Mouse (Mus musculus): ENCODE results near the gene Tctex1d1. TPM values are rescaled to one million over a fixed set of nuclear protein-coding genes. Genes with fewer than 3 reads are reported as not detected.

Gene Tctex1d1
- total and polyA plus RNA-seq, 2 experiments from 2014 or later = 1.3 to 2.3 TPM

GRCm38 (mm10) chr4:102955294-102955956 lies 23.0 kb upstream of the Tctex1d1 start:
- no peak overlapping the region for H3K4me3 ChIP-seq (ENCODE audit: low read depth, low read length)
- WGBS = 73% methylated on average over 17 of the region's 17 CpGs

GRCm38 (mm10) chr4:102959409-102959808 lies 19.0 kb upstream of the Tctex1d1 start:
- DNase-seq = no peak
- H3K4me2 ChIP-seq (ENCODE audit: low read depth) = no peak overlapping the region
- no peak for TF ChIP-seq CTCF (IDR thresholded peaks at IDR 0.05; ENCODE audit: low read depth)
- no peak overlapping the region for H3K27ac ChIP-seq (ENCODE audit: low read depth, low read length)
- H3K9me3 ChIP-seq (ENCODE audit: low read length) = no peaks in the 10 kb centered on the region
- H3K27me3 ChIP-seq (ENCODE audit: insufficient read depth, low read length) = no peaks in the 10 kb centered on the region
- no peak overlapping the region for H3K9ac ChIP-seq
- no peak overlapping the region for H3K4me3 ChIP-seq (ENCODE audit: low read depth, low read length)
- no peaks in the 10 kb centered on the region for H3K4me1 ChIP-seq (ENCODE audit: insufficient read depth)
- no peak for ATAC-seq
- peaks cover 18% of the 10 kb centered on the region for H3K36me3 ChIP-seq (ENCODE audit: insufficient read depth)
- WGBS = 82% methylated on average over 5 of the region's 5 CpGs

More at GRCm38 (mm10) chr4:102955294-102955956, 23.0 kb upstream of the Tctex1d1 start:
- Histone ChIP-seq H3K4me1 (ENCODE audit: insufficient read depth) (no peaks in the 10 kb centered on the region), H3K4me2 (ENCODE audit: low read depth) (no peak overlapping the region), H3K9ac (no peak overlapping the region), H3K36me3 (ENCODE audit: insufficient read depth) (peaks cover 5% of the 10 kb centered on the region; the same call in 1 of the 2 replicates), H3K9me3 (ENCODE audit: low read length) (no peaks in the 10 kb centered on the region), H3K27ac (ENCODE audit: low read depth, low read length) (no peak overlapping the region), H3K27me3 (ENCODE audit: insufficient read depth, low read length) (no peaks in the 10 kb centered on the region)
- TF ChIP-seq CTCF (IDR thresholded peaks at IDR 0.05; ENCODE audit: low read depth) = no peak
- DNase-seq (no peak), ATAC-seq (no peak)

- WGBS = 78% methylated on average over 3 of the region's 3 CpGs
- H3K4me3 ChIP-seq (ENCODE audit: low read depth, low read length) = no peak overlapping the region
- H3K27me3 ChIP-seq (ENCODE audit: insufficient read depth, low read length) = no peaks in the 10 kb centered on the region
- H3K36me3 ChIP-seq (ENCODE audit: insufficient read depth) = peaks cover 35% of the 10 kb centered on the region
- H3K4me2 ChIP-seq (ENCODE audit: low read depth) = no peak overlapping the region
- no peaks in the 10 kb centered on the region for H3K9me3 ChIP-seq (ENCODE audit: low read length)
- ATAC-seq (no peak), DNase-seq (no peak)
- no peaks in the 10 kb centered on the region for H3K4me1 ChIP-seq (ENCODE audit: insufficient read depth)
- H3K9ac ChIP-seq = no peak overlapping the region
- no peak for TF ChIP-seq CTCF (IDR thresholded peaks at IDR 0.05; ENCODE audit: low read depth)
- no peak overlapping the region for H3K27ac ChIP-seq (ENCODE audit: low read depth, low read length)
These were observed 14.2 kb upstream of the Tctex1d1 start for GRCm38 (mm10) chr4:102964174-102964573.

- no peak for TF ChIP-seq CTCF (IDR thresholded peaks at IDR 0.05; ENCODE audit: low read depth)
- no peak for DNase-seq
- Histone ChIP-seq H3K36me3 (ENCODE audit: insufficient read depth) (peaks cover 37% of the 10 kb centered on the region), H3K4me1 (ENCODE audit: insufficient read depth) (no peaks in the 10 kb centered on the region), H3K9ac (no peak overlapping the region), H3K9me3 (ENCODE audit: low read length) (no peaks in the 10 kb centered on the region), H3K4me2 (ENCODE audit: low read depth) (no peak overlapping the region), H3K27me3 (ENCODE audit: insufficient read depth, low read length) (no peaks in the 10 kb centered on the region), H3K27ac (ENCODE audit: low read depth, low read length) (no peak overlapping the region), H3K4me3 (ENCODE audit: low read depth, low read length) (no peak overlapping the region)
- WGBS = 83% methylated on average over 15 of the region's 15 CpGs
- no peak for ATAC-seq
These were observed 10.6 kb upstream of the Tctex1d1 start for GRCm38 (mm10) chr4:102967811-102968210.

- no peak for TF ChIP-seq CTCF (IDR thresholded peaks at IDR 0.05; ENCODE audit: low read depth)
- H3K4me3 ChIP-seq (ENCODE audit: low read depth, low read length) = no peak overlapping the region
- no peak overlapping the region for H3K9ac ChIP-seq
- no peak for DNase-seq
- H3K27me3 ChIP-seq (ENCODE audit: insufficient read depth, low read length) = no peaks in the 10 kb centered on the region
- peaks cover 27% of the 10 kb centered on the region for H3K36me3 ChIP-seq (ENCODE audit: insufficient read depth)
- no peak for ATAC-seq
- no peak overlapping the region for H3K27ac ChIP-seq (ENCODE audit: low read depth, low read length)
- no peak overlapping the region for H3K4me2 ChIP-seq (ENCODE audit: low read depth)
- 92% methylated on average over 5 of the region's 5 CpGs for WGBS
- no peaks in the 10 kb centered on the region for H3K4me1 ChIP-seq (ENCODE audit: insufficient read depth)
- H3K9me3 ChIP-seq (ENCODE audit: low read length) = no peaks in the 10 kb centered on the region
These were observed 8.8 kb upstream of the Tctex1d1 start for GRCm38 (mm10) chr4:102969599-102969998.

GRCm38 (mm10) chr4:102971159-102971558 lies 7.2 kb upstream of the Tctex1d1 start:
- H3K27ac ChIP-seq (ENCODE audit: low read depth, low read length) = no peak overlapping the region
- no peak for TF ChIP-seq CTCF (IDR thresholded peaks at IDR 0.05; ENCODE audit: low read depth)
- 78% methylated on average over 5 of the region's 5 CpGs for WGBS
- H3K4me2 ChIP-seq (ENCODE audit: low read depth) = no peak overlapping the region
- H3K9ac ChIP-seq = no peak overlapping the region
- DNase-seq (no peak), ATAC-seq (no peak)
- H3K36me3 ChIP-seq (ENCODE audit: insufficient read depth) = peaks cover 17% of the 10 kb centered on the region; the same call in 1 of the 2 replicates
- H3K27me3 ChIP-seq (ENCODE audit: insufficient read depth, low read length) = no peaks in the 10 kb centered on the region
- no peaks in the 10 kb centered on the region for H3K9me3 ChIP-seq (ENCODE audit: low read length)
- H3K4me1 ChIP-seq (ENCODE audit: insufficient read depth) = no peaks in the 10 kb centered on the region
- H3K4me3 ChIP-seq (ENCODE audit: low read depth, low read length) = no peak overlapping the region

- Histone ChIP-seq H3K4me1 (ENCODE audit: insufficient read depth) (no peaks in the 10 kb centered on the region), H3K4me2 (ENCODE audit: low read depth) (no peak overlapping the region), H3K9me3 (ENCODE audit: low read length) (no peaks in the 10 kb centered on the region), H3K4me3 (ENCODE audit: low read depth, low read length) (no peak overlapping the region), H3K36me3 (ENCODE audit: insufficient read depth) (peaks cover 14% of the 10 kb centered on the region; the same call in 1 of the 2 replicates), H3K27ac (ENCODE audit: low read depth, low read length) (no peak overlapping the region), H3K27me3 (ENCODE audit: insufficient read depth, low read length) (no peaks in the 10 kb centered on the region), H3K9ac (no peak overlapping the region)
- no peak for TF ChIP-seq CTCF (IDR thresholded peaks at IDR 0.05; ENCODE audit: low read depth)
- ATAC-seq = no peak
- no peak for DNase-seq
- WGBS = 62% methylated on average over 3 of the region's 3 CpGs
These were observed 6.3 kb upstream of the Tctex1d1 start for GRCm38 (mm10) chr4:102972071-102972470.
